18 mouse cellular contexts compared by ENCODE assay signal in genomic region chr8:34449391-34450044, GRCm38 (mm10).
"Had no signal": no experiment of that assay in that cellular context is flagged by ENCODE, and none has a peak within 500 bp of the region (broad histone marks: within the 10 kb centered on the region; RNA-seq: fewer than 3 reads in every experiment).

No protein-coding gene starts in this region.

- H3K27me3 ChIP-seq: midbrain, embryonic 12.5 days; neural tube, embryonic 13.5 days; neural tube, embryonic 15.5 days had no signal

- ATAC-seq: midbrain, embryonic 16.5 days had no signal

- H3K9me3 ChIP-seq: midbrain, embryonic 12.5 days; neural tube, embryonic 15.5 days had no signal

- H3K27ac ChIP-seq: midbrain, embryonic 10.5 days; midbrain, embryonic 12.5 days; neural tube, embryonic 13.5 days; neural tube, embryonic 15.5 days had no signal

- DNase-seq: lung, embryonic 14.5 days; lung, postnatal 10 days; lung, postnatal 4 days; midbrain, embryonic 14.5 days; retina, postnatal 1 day; right cerebral cortex, adult 18-20 months; right cerebral cortex, postnatal 25 days; right cerebral cortex, postnatal 4 days; spleen, adult 18-20 months; thymus, adult 18-20 months; thymus, postnatal 14 days; thymus, postnatal 36 days had no signal

- H3K4me2 ChIP-seq: midbrain, embryonic 12.5 days; neural tube, embryonic 13.5 days; neural tube, embryonic 15.5 days had no signal

- H3K4me3 ChIP-seq: midbrain, embryonic 10.5 days; midbrain, embryonic 12.5 days; myocyte; neural tube, embryonic 13.5 days; neural tube, embryonic 15.5 days had no signal

- H3K36me3 ChIP-seq: midbrain, embryonic 10.5 days; midbrain, embryonic 12.5 days; neural tube, embryonic 13.5 days; neural tube, embryonic 15.5 days had no signal

- H3K9ac ChIP-seq: lung, embryonic 14.5 days; midbrain, embryonic 12.5 days; neural tube, embryonic 13.5 days; neural tube, embryonic 15.5 days had no signal
